Mouse (Mus musculus): Measurements from ENCODE around the gene Noxo1. TPM values are rescaled to one million over a fixed set of nuclear protein-coding genes. Genes with fewer than 3 reads are reported as not detected.

The Noxo1 gene
- polyA plus RNA-seq, 1 experiment from 2014 or later: 1.3 TPM

- H3K4me1 ChIP-seq: peaks cover 35% of the 10 kb centered on the region
- peak overlapping the region; percentile 65; the same call in 1 of the 2 replicates for H3K27ac ChIP-seq
- peak overlapping the region; percentile 96 for H3K9ac ChIP-seq
- H3K36me3 ChIP-seq (ENCODE audit: poor library complexity, severe bottlenecking): peaks cover 17% of the 10 kb centered on the region
- peak overlapping the region; percentile 94 for H3K4me2 ChIP-seq
- under 1% methylated on average over 15 of the region's 15 CpGs for WGBS
- H3K27me3 ChIP-seq: peaks cover 10% of the 10 kb centered on the region
- ATAC-seq: peak; percentile 1; the same call in 1 of the 2 replicates
- H3K9me3 ChIP-seq (replicated peaks): no peaks in the 10 kb centered on the region
- peak overlapping the region; percentile 82 for H3K4me3 ChIP-seq
These were observed 27.8 kb downstream of the Noxo1 start for GRCm38 (mm10) chr17:24723881-24724180.

GRCm38 (mm10) chr17:24724184-24724583, 28.1 kb downstream of the Noxo1 start, which contains the start of gene Ndufb10:
Gene Ndufb10, minus strand, starts transcription at chr17:24724478.
- Histone ChIP-seq H3K4me3 (peak within 1 kb of the TSS; percentile 82), H3K4me2 (peak within 1 kb of the TSS; percentile 94), H3K27ac (peak within 1 kb of the TSS; percentile 65), H3K27me3 (peaks cover 10% of the 10 kb centered on the region), H3K4me1 (peaks cover 31% of the 10 kb centered on the region), H3K9ac (peak within 1 kb of the TSS; percentile 96), H3K36me3 (ENCODE audit: poor library complexity, severe bottlenecking) (peaks cover 17% of the 10 kb centered on the region), H3K9me3 (replicated peaks) (no peaks in the 10 kb centered on the region)
- under 1% methylated on average over 30 of the region's 30 CpGs for WGBS
- peak; percentile 74 for ATAC-seq

GRCm38 (mm10) chr17:24725637-24726390, 29.8 kb downstream of the Noxo1 start:
- 80% methylated on average over 3 of the region's 3 CpGs for WGBS

DNA sequence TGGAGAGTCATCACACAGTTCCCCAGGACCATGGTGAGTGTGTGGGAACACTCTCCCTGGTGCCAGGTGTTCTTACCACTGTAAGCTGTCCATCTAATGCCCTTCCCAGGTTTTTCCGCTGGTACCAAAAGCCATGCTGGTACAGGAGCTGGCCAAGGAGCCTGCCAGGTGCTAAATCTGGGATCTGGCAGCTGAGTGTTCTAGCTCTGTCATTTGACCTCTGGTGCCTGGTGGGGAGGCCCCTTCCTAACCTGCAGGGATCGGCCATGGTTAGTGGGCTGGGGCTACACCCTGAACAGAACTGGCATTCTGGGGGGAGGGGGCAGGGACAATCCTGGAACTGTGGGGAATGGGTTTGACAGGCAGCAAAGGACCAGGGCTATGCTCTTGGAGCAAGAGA, 31.6 kb downstream of the Noxo1 start, which contains the start of gene Rpl3l:
Gene Rpl3l (plus strand): TSS at position 203 of the 400 bp plus-strand sequence.
- ATAC-seq: no peak
- 68% methylated on average over 2 of the region's 2 CpGs for WGBS
- Histone ChIP-seq H3K27ac (no peak within 1 kb of the TSS), H3K9me3 (replicated peaks) (no peaks in the 10 kb centered on the region), H3K36me3 (ENCODE audit: poor library complexity, severe bottlenecking) (peaks cover 1% of the 10 kb centered on the region; the same call in 1 of the 2 replicates), H3K4me2 (no peak within 1 kb of the TSS), H3K4me3 (no peak within 1 kb of the TSS), H3K27me3 (peaks cover 10% of the 10 kb centered on the region), H3K4me1 (peaks cover 15% of the 10 kb centered on the region), H3K9ac (peak within 1 kb of the TSS; percentile 13; the same call in 1 of the 2 replicates)

More at GRCm38 (mm10) chr17:24725637-24726390, 29.8 kb downstream of the Noxo1 start:
- Histone ChIP-seq H3K4me3 (no peak overlapping the region), H3K27ac (no peak overlapping the region), H3K27me3 (peaks cover 10% of the 10 kb centered on the region), H3K9ac (no peak overlapping the region), H3K4me1 (peaks cover 31% of the 10 kb centered on the region), H3K9me3 (replicated peaks) (no peaks in the 10 kb centered on the region), H3K36me3 (ENCODE audit: poor library complexity, severe bottlenecking) (peaks cover 17% of the 10 kb centered on the region), H3K4me2 (no peak overlapping the region)
- ATAC-seq: no peak

DNA sequence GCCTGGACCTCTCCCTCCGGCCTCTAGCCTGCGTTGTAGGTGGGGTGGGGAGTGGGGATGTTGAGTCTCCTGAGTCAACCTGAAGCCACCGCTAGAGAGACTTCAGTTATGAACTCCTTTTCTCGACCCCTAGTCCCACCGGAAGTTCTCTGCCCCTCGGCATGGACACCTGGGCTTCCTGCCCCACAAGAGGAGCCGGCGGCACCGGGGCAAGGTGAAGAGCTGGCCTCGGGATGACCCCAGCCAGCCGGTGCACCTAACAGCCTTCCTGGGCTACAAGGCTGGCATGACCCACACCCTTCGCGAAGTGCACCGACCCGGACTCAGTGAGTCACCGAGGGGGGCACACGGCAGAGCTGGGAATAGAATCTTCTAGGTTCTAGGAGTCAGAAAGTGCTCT, 32.1 kb downstream of the Noxo1 start:
- H3K9ac ChIP-seq: 0 out of 2 replicates have a peak overlapping the region, but pooled peaks have one; percentile 0
- no peak for ATAC-seq
- 76% methylated on average over 17 of the region's 17 CpGs for WGBS

DNA sequence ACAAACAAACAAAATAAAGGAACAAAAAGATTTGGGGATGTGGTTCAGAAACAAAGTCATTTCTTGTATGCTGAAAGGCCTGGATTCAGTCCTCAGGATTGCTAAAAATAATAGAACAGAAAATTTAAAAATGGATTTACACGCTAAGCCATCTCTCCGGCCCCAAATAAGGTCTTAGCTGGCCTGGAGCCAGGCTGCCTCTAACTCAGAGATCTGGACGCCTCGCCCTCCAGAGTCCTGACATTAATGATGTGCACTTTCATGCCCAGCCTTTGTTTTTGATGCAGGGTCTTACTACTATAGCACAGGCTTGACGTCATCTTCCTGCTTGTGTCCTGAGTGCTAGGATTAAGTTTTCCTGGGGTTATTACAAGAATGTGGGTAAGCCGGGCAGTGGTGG, 33.0 kb downstream of the Noxo1 start:
- no peaks in the 10 kb centered on the region for H3K9me3 ChIP-seq (replicated peaks)
- ATAC-seq: no peak
- H3K27ac ChIP-seq: no peak overlapping the region
- H3K4me1 ChIP-seq: peaks cover 3% of the 10 kb centered on the region; the same call in 1 of the 2 replicates
- H3K27me3 ChIP-seq: peaks cover 17% of the 10 kb centered on the region
- 79% methylated on average over 6 of the region's 6 CpGs for WGBS
- H3K9ac ChIP-seq: no peak overlapping the region
- H3K4me3 ChIP-seq: no peak overlapping the region
- H3K4me2 ChIP-seq: no peak overlapping the region
- no peaks in the 10 kb centered on the region for H3K36me3 ChIP-seq (ENCODE audit: poor library complexity, severe bottlenecking)

More for the DNA sequence above, 32.1 kb downstream of the Noxo1 start:
- Histone ChIP-seq H3K4me3 (no peak overlapping the region), H3K36me3 (ENCODE audit: poor library complexity, severe bottlenecking) (no peaks in the 10 kb centered on the region), H3K27me3 (peaks cover 11% of the 10 kb centered on the region), H3K4me2 (no peak overlapping the region), H3K27ac (no peak overlapping the region), H3K4me1 (peaks cover 9% of the 10 kb centered on the region), H3K9me3 (replicated peaks) (no peaks in the 10 kb centered on the region)

DNA sequence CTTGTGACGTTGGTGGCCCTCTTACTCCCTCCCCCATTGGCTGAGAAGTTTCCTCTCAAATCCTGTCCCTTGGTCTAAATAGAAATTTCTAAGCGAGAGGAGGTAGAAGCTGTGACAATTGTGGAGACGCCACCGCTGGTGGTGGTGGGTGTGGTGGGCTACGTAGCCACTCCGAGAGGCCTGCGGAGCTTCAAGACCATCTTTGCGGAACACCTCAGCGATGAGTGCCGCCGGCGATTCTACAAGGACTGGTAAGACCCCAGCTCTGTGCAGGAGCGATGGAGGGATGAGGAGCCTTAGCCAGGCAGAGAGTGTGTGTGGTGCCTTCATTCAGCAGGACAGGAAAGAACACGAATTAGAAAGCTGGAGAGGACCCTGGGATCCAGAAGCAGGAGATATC, 34.8 kb downstream of the Noxo1 start:
- peaks cover 17% of the 10 kb centered on the region for H3K27me3 ChIP-seq
- no peak for ATAC-seq
- H3K9ac ChIP-seq: no peak overlapping the region
- no peaks in the 10 kb centered on the region for H3K4me1 ChIP-seq
- no peak overlapping the region for H3K4me3 ChIP-seq
- no peaks in the 10 kb centered on the region for H3K36me3 ChIP-seq (ENCODE audit: poor library complexity, severe bottlenecking)
- WGBS: 82% methylated on average over 14 of the region's 14 CpGs
- H3K9me3 ChIP-seq (replicated peaks): no peaks in the 10 kb centered on the region
- no peak overlapping the region for H3K4me2 ChIP-seq
- no peak overlapping the region for H3K27ac ChIP-seq

- Histone ChIP-seq H3K27me3 (peaks cover 16% of the 10 kb centered on the region), H3K36me3 (ENCODE audit: poor library complexity, severe bottlenecking) (no peaks in the 10 kb centered on the region), H3K9ac (no peak overlapping the region), H3K4me3 (no peak overlapping the region), H3K27ac (no peak overlapping the region), H3K4me1 (peaks cover 11% of the 10 kb centered on the region), H3K4me2 (no peak overlapping the region), H3K9me3 (replicated peaks) (no peaks in the 10 kb centered on the region)
- 80% methylated on average over 12 of the region's 12 CpGs for WGBS
- no peak for ATAC-seq
These were observed 36.4 kb downstream of the Noxo1 start for GRCm38 (mm10) chr17:24732233-24732935.

- Histone ChIP-seq H3K4me2 (no peak overlapping the region), H3K4me1 (peaks cover 16% of the 10 kb centered on the region), H3K9ac (peak overlapping the region; percentile 34; the same call in 1 of the 2 replicates), H3K36me3 (ENCODE audit: poor library complexity, severe bottlenecking) (no peaks in the 10 kb centered on the region), H3K27ac (no peak overlapping the region), H3K4me3 (no peak overlapping the region), H3K9me3 (replicated peaks) (no peaks in the 10 kb centered on the region), H3K27me3 (peaks cover 7% of the 10 kb centered on the region; the same call in 1 of the 2 replicates)
- 88% methylated on average over 21 of the region's 21 CpGs for WGBS
- ATAC-seq: no peak
These were observed 37.5 kb downstream of the Noxo1 start for GRCm38 (mm10) chr17:24733434-24734050.

DNA sequence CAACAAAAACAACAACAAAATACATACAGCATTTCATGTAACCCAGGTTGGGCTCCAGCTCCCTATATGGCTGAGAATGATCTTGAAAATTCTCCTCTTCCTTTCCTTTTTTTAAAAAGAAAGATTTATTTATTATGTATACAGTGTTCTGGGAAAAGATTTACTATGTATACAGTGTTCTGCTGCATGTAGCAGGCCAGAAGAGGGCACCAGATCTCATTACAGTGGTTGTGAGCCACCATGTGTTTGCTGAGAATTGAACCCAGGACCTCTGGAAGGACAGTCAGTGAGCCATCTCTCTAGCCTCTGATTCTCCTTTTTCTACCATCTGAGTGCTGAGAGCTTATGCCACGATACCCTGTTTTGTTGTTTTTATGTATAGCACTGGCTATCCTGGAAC, 38.5 kb downstream of the Noxo1 start:
- no peak overlapping the region for H3K27ac ChIP-seq
- peaks cover 7% of the 10 kb centered on the region; the same call in 1 of the 2 replicates for H3K27me3 ChIP-seq
- H3K9me3 ChIP-seq (replicated peaks): no peaks in the 10 kb centered on the region
- no peak for ATAC-seq
- H3K36me3 ChIP-seq (ENCODE audit: poor library complexity, severe bottlenecking): no peaks in the 10 kb centered on the region
- H3K4me1 ChIP-seq: peaks cover 16% of the 10 kb centered on the region
- no peak overlapping the region for H3K9ac ChIP-seq
- WGBS: 93% methylated on average over 1 of the region's 1 CpGs
- H3K4me2 ChIP-seq: no peak overlapping the region
- H3K4me3 ChIP-seq: no peak overlapping the region

DNA sequence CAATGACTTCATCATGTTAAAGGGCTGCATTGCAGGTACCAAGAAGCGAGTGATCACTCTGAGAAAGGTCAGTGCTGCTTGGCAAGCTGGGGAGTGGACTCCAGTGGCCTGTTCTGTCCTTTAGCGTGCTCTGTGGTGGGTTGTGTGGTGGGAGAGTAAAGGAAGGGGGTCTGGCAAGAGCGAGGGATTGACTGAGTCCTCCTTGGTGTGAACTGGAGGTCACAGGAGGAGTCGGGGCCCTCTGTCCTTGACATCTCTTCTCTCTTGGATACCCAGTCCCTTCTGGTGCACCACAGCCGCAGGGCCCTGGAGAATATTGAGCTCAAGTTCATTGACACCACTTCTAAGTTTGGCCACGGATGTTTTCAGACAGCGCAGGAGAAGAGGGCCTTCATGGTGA, 39.4 kb downstream of the Noxo1 start:
- no peak overlapping the region for H3K9ac ChIP-seq
- H3K4me2 ChIP-seq: 0 out of 2 replicates have a peak overlapping the region, but pooled peaks have one; percentile 79
- H3K27me3 ChIP-seq: peaks cover 7% of the 10 kb centered on the region; the same call in 1 of the 2 replicates
- H3K4me1 ChIP-seq: peaks cover 16% of the 10 kb centered on the region
- ATAC-seq: no peak
- H3K4me3 ChIP-seq: peak overlapping the region; percentile 56; the same call in 1 of the 2 replicates
- 87% methylated on average over 7 of the region's 7 CpGs for WGBS
- no peaks in the 10 kb centered on the region for H3K9me3 ChIP-seq (replicated peaks)
- no peaks in the 10 kb centered on the region for H3K36me3 ChIP-seq (ENCODE audit: poor library complexity, severe bottlenecking)
- H3K27ac ChIP-seq: no peak overlapping the region
